29 mouse cellular contexts compared by ENCODE assay signal in genomic region chr11:117000219-117000618, GRCm38 (mm10).
DNase-seq lines count a peak whose midpoint lies in the region; ATAC-seq and TF ChIP-seq lines count a peak whose summit lies in the region.
"Had no signal": no experiment of that assay in that cellular context is flagged by ENCODE, and none has a peak within 500 bp of the region (broad histone marks: within the 10 kb centered on the region; RNA-seq: fewer than 3 reads in every experiment).

No protein-coding gene starts in this region.

- 5% methylated on average over 3 of the region's 3 CpGs for WGBS in midbrain, embryonic 12.5 days
- 2% methylated on average over 3 of the region's 3 CpGs for WGBS in midbrain, embryonic 14.5 days

- H3K4me1 ChIP-seq in midbrain, embryonic 12.5 days, result peaks cover 40% of the 10 kb centered on the region
- H3K4me1 ChIP-seq in midbrain, embryonic 14.5 days (ENCODE audit: control insufficient read depth, insufficient read depth, low read length), result peaks cover 25% of the 10 kb centered on the region
- peaks cover 23% of the 10 kb centered on the region for H3K4me1 ChIP-seq in ES-Bruce4 (ENCODE audit: control insufficient read depth, insufficient read depth, low read length)
- H3K4me1 ChIP-seq: heart, embryonic 13.5 days had no signal

- no peak for TF ChIP-seq POLR2A in ES-Bruce4 (IDR thresholded peaks at IDR 0.05; ENCODE audit: insufficient read depth, low read length)

- no peak overlapping the region for H3K9ac ChIP-seq in midbrain, embryonic 12.5 days (replicated peaks)
- H3K9ac ChIP-seq in midbrain, embryonic 14.5 days (replicated peaks; ENCODE audit: low read length), result no peak overlapping the region
- no peak overlapping the region for H3K9ac ChIP-seq in ES-Bruce4 (ENCODE audit: low read depth, poor library complexity, severe bottlenecking)
- H3K9ac ChIP-seq: forebrain, embryonic 13.5 days; heart, embryonic 13.5 days; hindbrain, embryonic 12.5 days; intestine, embryonic 15.5 days had no signal

- H3K4me2 ChIP-seq in midbrain, embryonic 12.5 days (replicated peaks), result no peak overlapping the region
- no peak overlapping the region for H3K4me2 ChIP-seq in midbrain, embryonic 14.5 days (ENCODE audit: low read length)
- H3K4me2 ChIP-seq: forebrain, embryonic 13.5 days; heart, embryonic 13.5 days; hindbrain, embryonic 12.5 days; intestine, embryonic 15.5 days had no signal

- TF ChIP-seq EP300 in ES-Bruce4 (IDR thresholded peaks at IDR 0.05; ENCODE audit: insufficient read depth, low read depth, low read length), result peak; percentile 91

- H3K36me3 ChIP-seq in midbrain, embryonic 12.5 days, result no peaks in the 10 kb centered on the region
- no peaks in the 10 kb centered on the region for H3K36me3 ChIP-seq in midbrain, embryonic 14.5 days (ENCODE audit: control insufficient read depth, insufficient read depth, low read length)
- no peaks in the 10 kb centered on the region for H3K36me3 ChIP-seq in ES-Bruce4 (ENCODE audit: control insufficient read depth, insufficient read depth, low read length, poor library complexity, severe bottlenecking)
- H3K36me3 ChIP-seq: forebrain, embryonic 10.5 days; G1E; heart, embryonic 10.5 days; heart, embryonic 13.5 days; hindbrain, embryonic 12.5 days; intestine, embryonic 15.5 days had no signal

- no peak overlapping the region for H3K4me3 ChIP-seq in midbrain, embryonic 12.5 days
- no peak overlapping the region for H3K4me3 ChIP-seq in midbrain, embryonic 14.5 days (replicated peaks; ENCODE audit: low read depth, low read length)
- H3K4me3 ChIP-seq in ES-Bruce4 (ENCODE audit: low read depth, low read length), result no peak overlapping the region
- H3K4me3 ChIP-seq: forebrain, embryonic 10.5 days; forebrain, embryonic 13.5 days; heart, adult 2 months; heart, embryonic 10.5 days; heart, embryonic 13.5 days; hindbrain, embryonic 12.5 days; intestine, embryonic 15.5 days had no signal

- H3K27me3 ChIP-seq in midbrain, embryonic 12.5 days, result peaks cover 25% of the 10 kb centered on the region
- H3K27me3 ChIP-seq in midbrain, embryonic 14.5 days (ENCODE audit: control insufficient read depth, insufficient read depth, low read length), result no peaks in the 10 kb centered on the region
- H3K27me3 ChIP-seq in ES-Bruce4 (ENCODE audit: control insufficient read depth, insufficient read depth, low read length, poor library complexity, severe bottlenecking), result no peaks in the 10 kb centered on the region

- no peak for DNase-seq in midbrain, embryonic 14.5 days
- peak; percentile 90 for DNase-seq in R1 (ENCODE audit: low read depth, low spot score)
- no peak for DNase-seq in lung, postnatal 25 days (ENCODE audit: low spot score)
- no peak for DNase-seq in cerebellum, postnatal 4 days (ENCODE audit: low spot score in 2 of 2)
- DNase-seq: adrenal gland, adult 8-10 months; adrenal gland, postnatal 25 days; cerebellum, adult 11-12 months; cerebellum, adult 8-10 months; cerebellum, postnatal 10 days; cerebellum, postnatal 36 days; gastrocnemius, postnatal 10 days; gastrocnemius, postnatal 36 days; heart, adult 2 months; heart, postnatal 14 days; heart, postnatal 4 days had no signal

- no peak for TF ChIP-seq CTCF in ES-Bruce4 (IDR thresholded peaks at IDR 0.05; ENCODE audit: low read depth, low read length)

- no peaks in the 10 kb centered on the region for H3K9me3 ChIP-seq in midbrain, embryonic 12.5 days
- no peaks in the 10 kb centered on the region for H3K9me3 ChIP-seq in midbrain, embryonic 14.5 days (ENCODE audit: control insufficient read depth, low read length)
- H3K9me3 ChIP-seq in ES-Bruce4 (replicated peaks; ENCODE audit: control insufficient read depth, insufficient read depth, low read length, poor library complexity, severe bottlenecking), result no peaks in the 10 kb centered on the region
- H3K9me3 ChIP-seq: forebrain, embryonic 10.5 days; forebrain, embryonic 13.5 days; G1E; heart, embryonic 10.5 days; hindbrain, embryonic 12.5 days; intestine, embryonic 15.5 days had no signal

- ATAC-seq in midbrain, embryonic 12.5 days (ENCODE audit: low FRiP score, low read depth), result no peak
- no peak for ATAC-seq in midbrain, embryonic 14.5 days (ENCODE audit: low FRiP score, low TSS enrichment)
- ATAC-seq: activated CD4-positive, CD25-positive, alpha-beta regulatory T cell, adult 4 months; CD4-positive, CD25-positive, alpha-beta regulatory T cell, adult 4 months; forebrain, embryonic 13.5 days; forebrain, embryonic 16.5 days; hindbrain, embryonic 16.5 days; intestine, embryonic 15.5 days; Patski had no signal

- H3K27ac ChIP-seq in midbrain, embryonic 12.5 days (replicated peaks), result 0 out of 2 replicates have a peak overlapping the region, but pooled peaks have one; percentile 10
- no peak overlapping the region for H3K27ac ChIP-seq in midbrain, embryonic 14.5 days (replicated peaks; ENCODE audit: low read depth, low read length)
- H3K27ac ChIP-seq in ES-Bruce4 (ENCODE audit: insufficient read depth, low read length), result peak overlapping the region; percentile 45
- H3K27ac ChIP-seq: forebrain, embryonic 10.5 days; forebrain, embryonic 13.5 days; heart, adult 2 months; heart, embryonic 10.5 days; heart, embryonic 13.5 days; hindbrain, embryonic 12.5 days; intestine, embryonic 15.5 days had no signal
